Mouse (Mus musculus) 3T3-L1 (cell line): Measurements from ENCODE around the gene Mfsd13b.
"Not testable (repeated sequence)": the region's sequence is repeated elsewhere in the genome, so short reads cannot be mapped to it uniquely, and the experiment has no call there.

Experiments used
- DNase-seq: peaks from one replicate; pipeline ENCODE4 v3.0.0-alpha.2; 2015; ENCODE audit warnings: low read depth, low spot score

The Mfsd13b gene

DNA sequence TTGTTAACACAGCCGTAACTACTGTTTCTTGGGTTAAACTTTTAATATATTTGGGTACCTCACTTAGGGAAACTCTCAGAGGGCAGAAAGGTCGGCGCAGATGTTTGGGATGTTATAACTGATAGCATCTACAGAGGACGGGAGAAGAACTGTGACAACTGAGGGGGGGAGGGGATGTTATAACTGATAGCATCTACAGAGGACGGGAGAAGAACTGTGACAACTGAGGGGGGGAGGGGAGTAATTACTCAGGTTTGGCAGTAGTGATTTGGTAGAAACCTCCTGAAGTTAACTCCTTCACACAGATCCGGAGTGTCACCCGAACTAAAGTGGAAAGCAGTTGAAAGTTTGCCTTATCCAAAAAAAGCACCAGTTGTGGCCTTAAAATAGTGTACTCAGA lies 659 bp downstream of the Mfsd13b start:
- DNase-seq: peak; percentile 35

DNA sequence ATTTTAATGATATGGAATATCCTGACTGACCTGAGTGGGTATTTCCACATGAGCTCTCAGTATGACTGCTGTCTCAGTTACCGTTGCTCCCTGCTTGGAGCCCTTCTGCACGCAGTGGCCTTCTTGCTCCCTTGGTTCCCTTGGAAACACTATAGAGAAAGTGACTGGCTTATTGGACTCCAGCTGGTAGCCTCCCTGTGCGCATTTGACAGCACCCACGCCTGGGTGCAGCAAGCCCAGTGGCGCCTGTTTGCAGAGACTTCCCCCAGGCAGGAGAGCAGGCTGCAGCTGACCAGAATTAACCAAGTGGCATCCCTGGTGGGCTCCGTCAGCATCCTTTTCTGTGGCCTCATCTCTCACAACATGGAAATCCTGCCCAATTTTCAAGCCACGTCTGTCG lies 8.9 kb downstream of the Mfsd13b start:
- DNase-seq: no peak

DNA sequence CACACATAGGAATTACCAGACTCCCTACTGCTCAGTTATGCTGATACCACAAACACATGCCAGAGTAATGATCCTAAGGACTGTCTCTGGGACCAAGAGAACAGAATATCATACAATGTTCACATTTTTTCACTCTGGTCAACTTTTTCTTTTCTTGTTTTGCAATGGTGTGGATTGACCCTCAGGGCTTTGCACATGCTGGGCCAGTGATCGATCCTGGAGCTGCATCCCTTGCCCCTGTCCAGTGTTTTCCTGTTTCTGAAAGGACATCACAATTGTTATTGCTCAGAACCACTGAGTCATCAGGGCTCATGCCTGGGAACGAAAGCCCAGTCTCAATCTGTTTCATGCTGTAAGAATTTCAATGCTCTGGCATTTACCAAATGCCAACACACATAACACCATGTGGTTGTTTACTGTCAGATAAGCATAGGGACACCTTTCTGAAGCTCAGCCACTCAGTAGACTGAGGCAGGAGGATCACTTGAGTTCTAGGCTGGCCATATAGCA lies 16.8 kb downstream of the Mfsd13b start:
- DNase-seq: peak; percentile 71

DNA sequence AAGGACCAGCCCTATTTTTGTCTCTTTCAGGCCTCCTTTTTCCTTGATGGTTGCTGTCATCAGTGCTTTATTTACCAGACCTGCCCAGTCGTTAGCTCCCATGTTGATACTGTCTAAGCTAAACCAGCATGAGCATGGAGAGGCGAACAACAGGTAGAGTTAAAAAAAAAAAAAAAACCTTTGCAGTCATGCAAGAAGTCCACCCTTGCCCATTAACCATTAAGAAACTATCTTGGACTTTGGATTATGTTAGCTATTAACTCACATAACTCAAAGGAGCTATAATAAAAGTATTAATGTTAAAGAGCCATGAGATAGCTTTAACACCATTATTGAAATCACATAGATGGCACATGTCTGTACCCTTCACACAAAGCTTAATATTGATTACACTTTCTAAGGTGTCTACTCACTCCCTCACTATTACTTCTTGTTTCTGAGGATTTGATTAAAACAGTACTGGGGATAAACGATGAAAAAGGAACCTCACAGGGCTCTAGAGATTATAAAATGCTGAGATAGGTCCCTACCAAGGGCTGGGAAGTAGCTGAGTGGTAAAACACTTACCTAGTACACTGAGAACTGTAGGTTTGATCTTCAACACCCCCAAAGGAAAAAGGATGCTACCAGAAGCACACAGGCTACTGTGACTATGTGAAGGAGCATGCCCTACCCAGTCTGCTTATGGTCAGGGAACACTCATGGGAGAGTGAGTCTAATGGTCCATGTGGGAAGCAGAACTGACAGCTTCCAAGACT lies 17.9 kb downstream of the Mfsd13b start:
- no peak for DNase-seq

DNA sequence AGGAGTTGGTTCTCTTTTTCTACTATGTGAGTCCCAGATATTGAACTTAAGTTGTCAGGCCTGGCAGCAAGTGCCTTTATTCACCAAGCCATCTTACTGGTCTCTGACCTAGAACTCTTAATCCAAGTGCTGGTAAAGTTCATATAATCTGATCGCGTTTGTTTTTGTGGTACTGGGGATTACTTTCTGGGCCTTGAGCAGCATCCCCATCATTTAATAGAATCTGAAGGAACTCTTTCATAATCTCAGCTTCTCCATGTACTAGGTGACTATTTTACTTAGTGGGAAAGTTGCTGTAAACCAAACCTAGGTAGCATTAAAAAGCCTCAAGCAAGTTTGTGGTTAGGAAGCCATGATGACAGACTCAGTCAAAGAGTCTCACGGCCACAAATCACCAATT lies 19.6 kb downstream of the Mfsd13b start:
- DNase-seq: no peak

DNA sequence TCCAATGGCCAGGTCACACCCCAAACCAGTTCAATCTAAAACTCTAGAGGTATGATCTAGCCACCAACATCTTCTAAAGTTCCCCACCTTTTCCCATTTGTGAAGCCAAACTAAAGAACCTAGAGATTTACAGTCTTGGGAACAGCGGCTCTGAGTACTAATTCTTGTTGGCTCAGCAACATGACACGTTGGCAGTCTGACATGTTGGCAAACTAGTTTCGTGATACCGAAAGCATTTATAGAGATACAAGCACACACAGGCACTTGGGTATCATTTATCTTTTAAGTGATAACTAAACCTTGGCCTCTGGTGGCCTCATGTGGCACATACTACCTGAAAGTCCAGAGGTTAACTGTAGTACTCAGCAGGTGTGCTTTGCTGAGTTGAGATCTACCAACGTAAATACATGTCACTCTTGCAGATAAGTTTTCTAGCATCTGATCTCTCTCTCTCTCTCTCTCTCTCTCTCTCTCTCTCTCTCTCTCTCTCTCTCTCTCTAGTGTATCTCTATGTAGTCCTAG lies 20.2 kb downstream of the Mfsd13b start:
- no peak for DNase-seq

DNA sequence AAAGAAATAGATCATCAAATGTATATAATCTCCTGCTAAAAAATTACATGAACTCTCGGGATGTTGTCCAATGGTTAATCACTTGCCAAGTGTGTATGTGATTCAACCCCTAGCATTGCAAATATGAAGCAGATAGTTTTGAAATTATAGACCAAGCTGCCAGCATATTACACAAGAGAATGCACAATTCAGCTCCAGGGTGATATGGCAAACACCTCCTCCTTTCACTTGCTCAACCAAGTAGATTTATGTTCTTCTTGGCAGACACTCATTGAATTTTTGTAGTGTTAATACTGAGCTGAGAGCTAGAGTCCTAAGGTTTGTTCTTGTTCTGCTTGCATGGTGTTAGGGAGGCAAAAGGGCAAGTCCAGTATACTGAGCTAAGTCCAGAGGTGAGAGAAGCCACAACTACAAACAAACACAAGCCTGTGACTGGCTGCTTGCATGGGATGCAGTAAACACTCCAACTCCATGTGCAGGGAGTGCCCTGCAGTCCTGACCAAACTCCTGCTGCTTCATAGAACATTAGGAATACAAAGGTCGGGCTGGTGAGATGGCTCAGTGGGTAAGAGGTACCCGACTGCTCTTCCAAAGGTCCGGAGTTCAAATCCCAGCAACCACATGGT lies 21.6 kb downstream of the Mfsd13b start:
- peak; percentile 86 for DNase-seq

DNA sequence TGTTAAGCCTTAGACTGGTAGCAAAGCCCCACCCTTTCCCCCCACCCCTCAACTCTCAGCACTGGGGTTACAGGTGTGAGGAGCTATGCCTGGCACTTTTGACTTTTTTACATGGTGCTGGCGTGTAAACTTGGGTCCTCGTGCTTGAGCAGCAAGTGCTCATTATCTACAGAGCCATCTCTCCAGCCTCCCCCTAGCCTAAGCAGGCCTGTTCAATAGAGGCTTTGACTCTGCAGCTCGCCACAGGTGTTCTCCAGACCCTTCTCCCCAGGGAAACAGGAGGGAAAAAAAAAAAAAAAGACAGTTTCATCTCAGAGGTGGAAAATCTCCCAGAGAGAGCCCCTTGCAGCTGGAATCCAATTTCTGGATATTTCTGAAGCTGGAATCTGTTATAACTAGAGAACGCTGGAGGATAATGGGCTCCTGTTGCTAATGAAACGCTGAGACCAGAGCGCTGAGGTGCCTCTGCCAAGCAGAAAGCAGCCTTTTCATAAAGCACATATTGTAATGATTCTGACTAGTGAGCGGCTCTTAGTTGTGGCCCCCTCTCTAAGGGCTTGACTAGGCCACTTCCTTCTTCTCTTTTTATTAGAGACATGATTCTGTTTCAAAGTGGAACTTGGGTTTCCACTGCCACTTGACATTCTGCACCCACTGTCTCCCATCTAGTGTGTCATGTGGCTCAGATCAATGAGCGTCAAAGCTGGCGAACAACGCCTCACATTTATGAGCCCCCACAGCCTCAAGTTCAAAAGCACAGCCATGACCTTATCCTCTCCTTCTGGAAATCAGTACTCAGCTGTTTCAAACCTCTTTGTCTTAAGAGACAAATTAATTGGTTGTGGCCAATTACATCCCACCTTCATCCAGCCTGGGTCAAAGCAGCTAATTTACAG lies 29.7 kb downstream of the Mfsd13b start:
- no peak for DNase-seq

DNA sequence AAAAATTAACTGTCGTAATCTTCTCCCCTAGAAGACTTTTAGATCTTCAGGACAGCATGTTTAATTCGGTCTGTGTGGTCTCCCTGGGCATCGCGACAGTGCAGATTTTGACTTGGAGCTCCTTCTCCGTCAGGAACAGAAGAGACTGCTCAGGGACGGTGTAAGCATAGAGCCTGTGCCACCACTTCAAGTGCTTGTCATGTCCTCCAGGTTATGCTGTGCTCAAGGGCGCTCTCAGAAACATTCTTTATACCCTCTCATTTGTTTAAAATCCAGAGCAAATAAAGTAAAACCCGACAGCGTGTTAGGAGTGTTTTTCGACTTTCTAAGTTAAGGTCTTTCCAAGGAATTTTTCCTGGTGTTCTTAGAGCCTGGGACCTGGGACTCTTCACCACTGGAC lies 32.2 kb downstream of the Mfsd13b start:
- no peak for DNase-seq

DNA sequence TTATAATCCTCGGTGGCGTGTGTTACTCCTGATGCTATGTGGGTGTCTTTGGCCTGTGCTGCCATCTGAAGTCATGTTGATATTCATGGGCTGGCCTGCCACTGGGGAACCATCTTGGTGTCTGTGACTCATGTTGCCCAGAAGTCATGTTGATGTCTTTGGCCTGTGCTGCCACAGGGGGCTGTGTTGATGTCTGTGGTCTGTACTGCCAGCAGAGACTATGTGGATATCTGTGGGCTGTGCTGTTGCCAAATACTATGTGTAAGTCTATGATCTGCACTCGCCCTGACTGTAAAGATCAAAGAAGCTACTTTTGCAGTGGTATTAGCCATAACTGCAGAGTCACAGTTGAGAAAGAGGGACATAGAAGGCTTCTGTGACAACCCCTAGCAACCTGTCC lies 36.5 kb downstream of the Mfsd13b start:
- peak; percentile 46 for DNase-seq

DNA sequence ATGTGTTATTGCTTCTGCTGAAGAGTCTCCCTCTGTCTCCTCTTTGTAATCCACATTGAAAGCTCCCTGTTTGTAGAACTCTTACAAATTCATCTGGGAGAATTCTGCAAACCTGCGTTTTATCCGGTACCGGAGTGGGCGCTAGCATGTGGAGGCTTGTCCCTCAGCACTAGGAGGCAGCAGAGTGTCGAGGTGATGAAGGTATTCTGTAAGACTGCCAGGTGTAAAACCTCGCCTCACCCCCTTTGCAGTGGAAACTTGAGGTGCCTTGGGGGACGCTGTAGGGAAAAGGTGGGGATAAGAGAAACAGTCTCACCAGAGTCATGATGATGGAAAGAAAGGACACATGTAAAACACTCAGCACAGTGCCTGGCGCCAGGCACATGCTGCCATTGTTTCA lies 38.0 kb downstream of the Mfsd13b start:
- no peak for DNase-seq

DNA sequence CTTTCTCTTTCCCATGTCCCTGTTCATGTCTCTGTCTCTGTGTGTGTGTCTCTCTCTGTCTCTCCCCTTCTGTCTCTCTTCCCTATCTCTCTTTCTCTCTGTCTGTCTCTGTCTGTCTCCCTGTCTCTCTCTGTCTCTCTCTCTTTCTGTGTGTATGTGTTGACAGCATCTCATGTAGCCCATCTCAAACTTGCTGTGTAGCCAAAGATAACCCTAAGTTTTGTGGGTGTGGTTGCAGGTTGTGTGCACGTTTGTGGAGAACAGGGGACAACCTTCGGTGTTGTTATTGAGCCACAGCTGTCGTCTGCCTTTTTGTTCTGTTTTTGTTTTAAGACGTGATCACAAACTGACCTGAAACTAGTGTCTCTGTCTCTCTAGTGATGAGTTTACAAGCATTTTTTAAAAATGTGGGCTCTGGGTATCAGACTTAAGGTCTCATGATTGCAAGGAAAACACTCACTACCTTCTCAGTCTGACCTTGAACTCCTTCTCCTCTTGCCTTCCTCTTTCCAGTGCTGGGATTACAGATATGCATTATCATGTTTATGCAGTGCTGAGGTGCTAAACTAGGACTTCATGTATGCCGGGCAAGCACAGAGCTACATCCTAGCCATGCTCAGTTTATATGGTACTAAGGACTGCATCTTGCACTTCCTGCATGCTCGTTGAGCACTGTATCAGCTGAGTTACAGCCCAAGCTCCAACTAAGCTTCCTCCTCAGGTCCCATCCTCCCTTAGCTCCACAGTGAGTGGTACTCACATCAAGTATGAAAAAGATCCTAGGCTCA lies 43.1 kb downstream of the Mfsd13b start:
- no peak for DNase-seq

DNA sequence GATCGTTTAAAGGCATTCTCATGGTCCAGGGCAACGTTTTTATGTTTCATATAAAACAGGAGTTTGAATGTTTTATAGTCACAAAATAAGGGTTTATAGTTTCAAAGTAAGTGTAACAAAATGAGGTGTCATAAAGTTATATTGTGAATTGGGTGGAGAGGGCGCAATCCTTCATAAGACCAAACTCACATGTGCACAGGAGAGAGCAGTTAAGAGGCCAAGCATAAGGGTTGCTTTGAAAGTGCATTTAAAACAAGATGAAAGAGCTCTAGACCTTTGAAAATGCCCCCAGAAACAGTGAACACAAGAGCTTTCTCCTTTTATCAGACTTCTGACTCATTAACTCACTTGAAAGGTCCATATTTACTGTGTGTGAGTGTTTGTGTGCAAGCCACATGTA lies 44.0 kb downstream of the Mfsd13b start:
- no peak for DNase-seq

DNA sequence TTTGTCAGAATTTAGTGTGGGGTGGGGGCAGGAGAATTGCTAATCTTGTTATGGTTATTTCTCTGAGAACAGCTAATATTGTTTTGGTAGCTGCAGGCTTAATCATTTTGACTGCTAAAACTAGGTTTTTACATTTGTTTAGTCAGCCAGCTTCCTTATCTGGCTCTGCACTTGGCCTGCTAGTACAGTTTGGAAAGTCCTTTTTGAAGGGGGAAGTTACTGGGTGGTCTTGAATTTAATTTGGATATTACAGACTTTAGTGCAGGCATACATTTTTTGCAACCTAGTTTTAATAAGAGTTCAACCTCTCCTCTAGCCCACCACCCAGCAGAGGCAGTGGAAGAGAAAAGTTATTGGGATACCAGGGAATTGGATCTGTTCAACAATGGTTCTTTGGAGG lies 47.6 kb downstream of the Mfsd13b start:
- DNase-seq: not testable (repeated sequence)

DNA sequence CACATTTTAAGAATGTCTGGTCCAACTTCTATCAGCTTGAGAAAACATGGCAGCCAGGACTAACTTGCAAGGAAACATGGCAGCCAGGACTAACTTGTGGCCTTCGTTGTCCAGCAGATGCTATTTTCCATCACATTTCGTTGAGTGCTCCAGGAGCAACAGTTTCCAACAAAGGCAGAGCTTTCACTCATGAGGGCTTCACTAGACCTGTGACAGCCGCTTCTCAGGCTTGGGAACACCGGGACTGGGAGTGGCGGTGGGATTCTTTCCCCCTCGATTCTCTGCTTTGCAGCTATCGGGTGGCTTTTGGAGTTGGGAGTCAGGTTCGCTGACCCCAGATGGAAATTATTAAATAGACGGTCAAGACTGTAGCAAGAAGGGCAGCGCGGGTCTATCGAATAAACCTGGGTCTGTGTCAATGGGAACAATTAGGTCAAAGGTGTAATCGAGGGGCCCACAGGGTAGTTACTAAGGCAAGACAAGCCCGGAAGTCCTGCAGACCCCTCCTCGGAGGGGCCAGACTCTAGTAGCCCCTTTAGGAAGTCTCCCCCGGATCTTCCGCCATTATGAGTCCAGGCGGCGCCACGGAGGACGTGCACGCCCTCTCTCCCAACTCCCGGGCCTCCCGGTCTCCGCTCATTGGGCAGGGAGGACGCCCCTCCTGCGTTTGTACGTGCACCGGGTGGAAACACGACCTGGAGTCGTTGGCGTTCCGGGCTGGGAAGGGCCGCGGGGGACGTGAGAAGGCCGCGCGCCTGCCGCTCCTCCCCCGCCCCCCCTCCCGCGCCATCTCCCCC lies 51.7 kb downstream of the Mfsd13b start, which contains the start of gene Mettl9:
Gene Mettl9 (plus strand): TSS at position 590 of the 797 bp plus-strand sequence.
- DNase-seq: peak; percentile 85

DNA sequence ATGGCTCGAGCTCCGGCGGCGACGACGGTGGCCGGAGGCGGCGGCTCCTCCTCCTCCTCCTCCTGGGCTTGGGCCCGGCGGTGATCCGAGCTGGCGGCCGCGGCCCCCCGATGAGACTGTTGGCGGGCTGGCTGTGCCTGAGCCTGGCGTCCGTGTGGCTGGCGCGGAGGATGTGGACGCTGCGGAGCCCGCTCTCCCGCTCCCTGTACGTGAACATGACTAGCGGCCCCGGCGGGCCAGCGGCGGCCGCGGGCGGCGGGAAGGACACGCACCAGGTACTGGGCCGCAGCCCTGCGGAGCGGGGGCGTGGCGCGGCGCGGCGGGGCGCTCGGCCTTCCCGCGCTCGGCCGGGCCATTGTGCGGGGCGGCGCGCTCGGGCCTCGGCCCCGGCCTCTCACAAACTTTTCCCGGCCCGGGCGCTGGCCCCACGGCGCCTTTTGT lies 52.4 kb downstream of the Mfsd13b start:
- no peak for DNase-seq

DNA sequence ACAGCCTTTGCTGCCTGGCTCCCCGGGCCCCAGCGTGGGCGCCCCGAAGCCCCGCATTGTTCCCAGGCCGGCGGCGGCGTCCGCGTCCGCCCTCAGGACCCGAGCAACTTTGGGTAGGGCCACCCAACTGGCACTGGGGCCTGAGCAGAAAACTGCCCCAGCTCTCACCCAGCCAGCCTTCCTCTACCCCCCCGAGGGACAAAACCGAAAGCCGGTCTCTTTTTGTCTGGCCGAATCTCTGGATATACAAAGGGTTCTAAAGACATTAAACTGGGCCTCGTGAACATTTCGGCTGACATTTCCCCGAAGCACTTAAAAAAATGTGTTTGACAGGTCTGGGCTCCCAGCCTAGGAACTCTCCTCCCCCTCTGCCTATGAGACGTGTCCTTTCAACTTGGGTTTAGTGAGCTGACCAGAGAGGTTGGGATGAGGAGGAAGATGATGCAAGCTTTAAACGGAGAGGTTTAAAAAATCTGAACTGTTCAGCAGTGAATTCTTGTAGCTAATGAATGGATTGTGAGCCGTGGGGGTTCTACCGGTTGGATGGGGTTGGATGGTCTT lies 52.9 kb downstream of the Mfsd13b start:
- DNase-seq: peak; percentile 69

DNA sequence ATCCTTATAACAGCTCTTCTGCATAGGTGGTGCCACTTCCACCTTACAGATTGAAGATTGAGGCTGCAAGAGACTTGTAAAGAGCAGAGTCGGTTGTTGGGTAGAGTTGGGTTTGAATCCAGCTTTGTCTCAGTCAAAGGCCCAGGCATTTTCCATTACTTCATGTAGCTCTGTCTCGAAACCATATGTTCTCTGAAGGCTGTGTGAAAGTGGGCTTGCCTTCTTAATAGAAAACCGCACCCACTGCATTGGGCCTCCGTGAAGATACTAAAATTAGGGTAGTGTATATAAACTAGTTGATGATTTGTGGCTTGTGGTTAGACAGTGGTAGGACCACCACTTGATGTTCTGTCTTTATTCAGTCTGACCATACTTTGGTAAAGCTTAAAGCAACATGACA lies 58.3 kb downstream of the Mfsd13b start:
- no peak for DNase-seq

DNA sequence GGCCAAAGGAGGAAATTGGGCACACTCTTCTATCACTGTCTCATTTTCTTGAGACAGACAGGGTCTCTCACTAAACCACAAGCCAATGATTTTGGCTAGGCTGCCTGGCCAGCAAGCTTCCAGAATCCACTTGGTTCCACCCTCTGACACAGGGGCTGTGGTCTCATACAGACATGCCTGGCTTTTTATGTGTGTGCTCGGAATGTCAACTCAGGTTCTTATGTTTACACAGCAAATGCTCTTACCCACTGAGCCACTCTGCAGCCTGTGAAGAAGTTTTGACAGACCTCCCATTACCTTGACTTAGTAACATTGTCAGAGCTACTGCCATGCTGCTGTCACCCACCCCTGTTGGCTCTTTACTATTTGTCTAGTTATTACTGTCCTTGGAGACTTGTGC lies 59.7 kb downstream of the Mfsd13b start:
- no peak for DNase-seq

DNA sequence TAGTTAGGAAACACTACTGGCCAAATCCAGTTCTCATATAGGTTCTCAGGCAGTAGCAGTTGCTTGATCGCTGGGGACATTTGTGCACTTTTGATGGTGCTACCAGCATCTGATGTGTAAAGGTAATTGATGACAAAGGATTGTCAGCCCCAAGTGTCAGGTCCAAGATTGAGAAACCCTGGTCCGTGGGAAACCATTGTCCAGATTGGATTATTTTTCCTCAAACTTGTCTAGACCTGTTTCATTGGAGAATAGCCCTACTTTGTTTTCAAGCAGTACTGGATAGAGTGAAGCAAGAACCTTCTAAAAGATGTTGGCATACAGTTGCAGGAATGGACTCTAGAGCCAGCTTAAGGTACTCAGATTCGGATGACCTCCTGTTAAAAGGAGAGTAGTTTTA lies 60.7 kb downstream of the Mfsd13b start:
- no peak for DNase-seq
